Mouse (Mus musculus): ENCODE results near the gene Itga11.
"Not testable (repeated sequence)": the region's sequence is repeated elsewhere in the genome, so short reads cannot be mapped to it uniquely, and the experiment has no call there.

Itga11 gene

GRCm38 (mm10) chr9:62765346-62765745 lies 87.7 kb downstream of the Itga11 start:
- no peak for DNase-seq (ENCODE audit: low read depth)

DNA sequence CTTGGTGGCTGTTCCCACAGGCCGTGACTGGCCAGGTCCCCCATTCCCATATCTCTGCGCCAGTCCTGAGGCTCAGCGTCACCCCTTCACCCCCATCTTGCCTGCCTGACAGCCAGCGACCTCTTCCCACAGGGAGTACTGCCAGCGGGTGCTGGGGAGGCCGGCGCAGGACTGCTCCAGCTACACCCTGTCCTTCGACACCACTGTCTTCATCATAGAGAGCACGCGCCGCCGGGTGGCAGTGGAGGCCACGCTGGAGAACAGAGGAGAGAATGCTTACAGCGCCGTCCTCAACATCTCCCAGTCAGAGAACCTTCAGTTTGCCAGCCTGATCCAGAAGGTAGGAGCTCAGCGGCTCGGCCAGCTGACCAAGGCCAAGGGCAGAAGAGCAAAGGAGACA lies 89.8 kb downstream of the Itga11 start:
- no peak for DNase-seq (ENCODE audit: low read depth)

DNA sequence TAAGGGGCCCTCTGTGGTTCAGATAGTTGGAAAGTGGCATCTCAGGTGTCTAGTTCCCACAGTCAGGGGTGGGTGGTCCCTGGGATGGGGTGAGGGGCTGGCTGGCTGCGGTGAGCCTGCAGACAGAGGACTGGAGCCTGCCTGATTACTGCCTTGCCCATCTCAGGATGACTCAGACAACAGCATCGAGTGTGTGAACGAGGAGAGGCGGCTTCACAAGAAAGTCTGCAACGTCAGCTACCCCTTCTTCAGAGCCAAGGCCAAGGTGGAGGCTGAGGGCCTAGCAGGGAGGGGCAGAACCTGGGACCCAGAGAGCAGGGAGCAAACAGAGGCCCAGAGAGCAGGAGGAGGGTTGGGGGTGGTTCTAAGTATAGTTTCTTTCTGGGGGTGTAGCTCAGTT lies 90.7 kb downstream of the Itga11 start:
- no peak for DNase-seq (ENCODE audit: low read depth)

DNA sequence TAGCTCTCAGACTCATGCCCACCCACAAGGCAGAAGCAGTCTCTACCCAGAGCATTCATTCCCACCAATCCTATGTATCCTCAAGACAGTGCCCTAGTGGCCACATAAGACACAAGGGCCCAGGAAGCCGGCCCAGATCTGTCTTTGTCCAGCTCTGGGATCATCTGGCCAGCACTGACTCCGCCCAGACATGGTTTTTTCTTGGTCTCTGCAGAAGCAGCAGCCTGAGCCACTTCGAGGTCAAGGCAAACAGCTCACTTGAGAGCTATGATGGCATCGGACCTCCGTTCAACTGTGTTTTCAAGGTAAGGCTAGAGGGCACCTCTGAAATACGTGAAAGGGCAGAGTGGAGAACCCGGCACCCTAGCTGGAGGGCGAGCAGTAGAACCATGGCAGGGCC lies 95.1 kb downstream of the Itga11 start:
- no peak for DNase-seq (ENCODE audit: low read depth)

- DNase-seq (ENCODE audit: low read depth) = peak; percentile 44
Observed at GRCm38 (mm10) chr9:62775464-62775863, 97.8 kb downstream of the Itga11 start.

- peak; percentile 57 for DNase-seq (ENCODE audit: low read depth)
Observed at GRCm38 (mm10) chr9:62777461-62777860, 99.8 kb downstream of the Itga11 start.

- no peak for DNase-seq (ENCODE audit: low read depth)
Observed at GRCm38 (mm10) chr9:62778721-62779120, 101.1 kb downstream of the Itga11 start.

DNA sequence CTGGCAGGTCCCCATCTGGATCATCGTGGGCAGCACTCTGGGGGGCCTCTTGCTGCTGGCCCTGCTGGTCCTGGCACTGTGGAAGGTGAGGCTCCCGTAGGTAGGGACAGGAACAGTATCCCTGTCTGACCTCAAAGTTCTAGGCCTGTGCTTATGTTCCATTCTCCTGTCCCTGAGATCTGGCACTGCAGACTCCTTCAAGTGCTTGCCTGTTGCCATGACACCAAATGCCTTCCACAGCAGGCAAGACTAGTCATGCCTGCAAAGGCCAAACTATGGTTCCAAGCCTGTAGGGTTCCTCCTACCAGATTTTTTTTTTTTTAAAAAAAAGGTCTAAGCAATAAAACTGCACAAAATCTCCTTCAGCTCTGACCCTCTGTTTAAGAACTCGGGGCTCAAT lies 104.3 kb downstream of the Itga11 start:
- DNase-seq (ENCODE audit: low read depth) = no peak

DNA sequence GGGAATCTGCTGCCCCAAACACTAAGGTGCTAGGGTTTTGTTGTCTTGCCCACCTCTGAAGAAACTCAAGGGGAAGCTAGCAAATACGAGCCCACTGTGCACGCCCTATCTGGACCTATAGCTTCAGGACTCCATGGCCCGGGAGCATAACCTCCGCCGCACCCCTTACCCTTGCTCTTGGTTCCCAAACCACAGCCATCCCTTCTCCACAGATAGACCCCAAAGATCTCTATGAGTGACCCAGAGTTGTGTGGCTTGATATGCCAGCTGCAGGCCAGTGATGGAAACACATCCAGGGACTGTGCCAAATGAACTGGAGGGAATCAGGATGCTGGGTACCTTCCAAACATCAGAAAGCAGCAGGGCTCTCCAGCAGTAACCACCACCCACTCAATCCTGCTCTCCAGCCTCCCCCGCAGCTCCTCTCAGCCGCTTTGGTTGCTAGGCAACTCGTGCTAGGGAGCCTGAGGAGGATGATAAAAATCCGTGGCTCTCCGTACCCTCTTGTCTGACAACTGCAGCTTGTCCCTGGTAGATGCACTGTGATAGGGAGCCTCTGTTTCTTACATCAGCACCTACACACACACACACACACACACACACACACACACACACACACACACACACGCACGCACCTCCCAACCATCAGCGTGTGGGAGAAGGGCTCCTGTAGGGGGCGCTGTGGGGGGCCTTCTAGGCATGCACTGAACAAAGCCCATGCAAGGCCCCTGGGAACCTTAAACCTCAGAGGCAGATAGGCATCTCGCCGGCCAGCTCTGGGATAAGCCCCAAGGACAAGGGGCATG lies 105.6 kb downstream of the Itga11 start:
- no peak for DNase-seq (ENCODE audit: low read depth)

DNA sequence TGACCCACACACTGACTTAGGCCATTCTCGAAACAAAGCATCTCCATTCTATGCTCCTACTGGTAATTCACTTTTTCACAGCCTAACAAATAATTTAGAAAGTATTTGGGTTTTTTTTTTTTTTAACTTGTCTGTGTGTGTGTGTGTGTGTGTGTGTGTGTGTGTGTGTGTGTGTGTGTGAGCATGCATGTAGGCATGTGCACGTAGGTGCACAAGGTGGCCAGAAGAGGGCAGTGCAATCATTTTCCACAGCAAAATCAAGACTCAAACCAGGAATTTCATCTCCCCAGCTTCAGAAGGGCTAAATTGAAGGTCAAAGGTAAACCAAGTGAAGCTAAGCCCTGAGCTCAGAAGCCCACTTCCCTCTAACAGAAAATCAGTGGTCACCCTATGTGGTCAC lies 106.6 kb downstream of the Itga11 start:
- DNase-seq (ENCODE audit: low read depth) = no peak

- DNase-seq (ENCODE audit: low read depth) = no peak
Observed at GRCm38 (mm10) chr9:62786721-62787120, 109.1 kb downstream of the Itga11 start.

- DNase-seq (ENCODE audit: low read depth) = no peak
Observed at GRCm38 (mm10) chr9:62789856-62790255, 112.2 kb downstream of the Itga11 start.

GRCm38 (mm10) chr9:62799218-62799617 lies 121.6 kb downstream of the Itga11 start:
- DNase-seq (ENCODE audit: low read depth) = not testable (repeated sequence)

GRCm38 (mm10) chr9:62810095-62810494 lies 132.5 kb downstream of the Itga11 start:
- DNase-seq (ENCODE audit: low read depth) = no peak

DNA sequence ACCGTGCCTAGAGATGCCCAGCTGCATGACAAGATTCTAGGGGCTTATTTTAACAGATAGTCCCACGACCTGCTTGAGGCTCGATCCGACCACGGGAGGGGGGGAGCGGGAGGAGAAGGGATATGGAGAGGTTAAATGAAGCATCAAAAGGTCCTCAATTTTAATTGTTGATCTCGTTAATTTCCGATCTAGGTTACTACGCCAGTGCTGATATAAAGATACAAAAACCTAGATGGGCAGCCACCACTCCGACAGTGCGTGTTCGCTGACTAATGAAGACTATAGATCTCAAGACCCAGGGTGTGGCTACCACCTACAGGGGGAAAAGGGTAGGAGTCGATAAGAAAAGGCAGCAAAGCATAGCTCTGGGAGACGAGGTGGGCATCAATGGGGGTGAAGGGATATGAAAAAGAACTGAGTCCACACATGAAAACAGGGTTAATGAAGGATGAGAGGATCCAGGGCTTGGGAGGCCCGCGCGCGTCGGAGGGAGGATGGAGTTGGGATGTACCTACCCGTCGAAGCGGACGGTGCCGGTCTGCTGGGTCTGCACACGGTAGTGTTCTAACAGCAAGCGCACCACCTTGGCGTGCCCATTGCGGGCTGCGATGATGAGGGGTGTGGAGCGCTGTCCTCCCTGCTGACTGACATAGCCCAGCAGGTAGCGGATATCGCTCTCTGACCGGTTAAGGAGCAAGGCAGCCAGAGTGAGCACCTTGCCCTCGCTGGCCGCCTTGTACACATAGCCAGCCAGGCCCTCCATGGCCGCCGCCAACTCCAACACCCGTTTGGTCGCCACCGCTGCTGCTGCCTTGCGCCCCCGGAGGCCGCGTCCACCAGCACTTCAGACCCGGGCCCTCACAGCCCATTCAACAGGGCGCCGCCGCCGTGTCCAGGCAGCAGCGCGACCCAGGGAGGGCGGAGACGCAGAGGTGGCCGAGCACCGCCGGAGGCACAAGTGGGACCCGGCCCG lies 133.2 kb downstream of the Itga11 start:
- DNase-seq (ENCODE audit: low read depth) = no peak

DNA sequence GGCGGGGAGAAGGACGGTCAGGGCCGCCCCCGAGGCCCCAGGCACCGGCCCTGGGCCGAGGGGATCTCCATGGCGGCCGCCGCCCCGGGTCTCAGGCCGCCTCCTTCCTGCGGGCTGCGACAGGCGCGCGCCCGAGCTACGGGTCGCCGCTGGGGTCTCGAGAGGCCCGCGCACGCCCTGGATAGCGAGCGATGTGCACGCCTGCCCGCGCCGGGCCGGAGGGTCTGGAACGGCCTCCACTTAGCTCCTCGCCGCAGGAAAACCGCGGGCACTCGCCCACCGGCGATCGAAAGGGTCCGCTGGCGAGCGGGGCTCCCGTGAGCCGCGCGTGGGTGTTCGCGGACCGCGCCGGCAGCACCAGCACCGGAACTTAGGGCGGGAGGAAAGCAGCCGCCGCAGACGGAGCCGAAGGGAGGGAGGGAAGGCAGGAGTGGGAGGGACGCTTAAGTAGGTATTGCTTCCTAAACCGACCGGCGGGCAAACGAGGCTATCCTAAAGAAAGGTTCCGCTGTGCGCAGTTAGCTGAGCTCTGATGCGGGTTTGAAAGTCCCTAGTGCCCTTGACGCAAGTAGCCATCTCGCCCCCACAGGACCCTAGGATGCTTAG lies 134.0 kb downstream of the Itga11 start, which contains the start of gene Fem1b:
Gene Fem1b, minus strand, starts transcription at position 419 of the 606 bp plus-strand sequence.
- DNase-seq (ENCODE audit: low read depth) = peak; percentile 83

DNA sequence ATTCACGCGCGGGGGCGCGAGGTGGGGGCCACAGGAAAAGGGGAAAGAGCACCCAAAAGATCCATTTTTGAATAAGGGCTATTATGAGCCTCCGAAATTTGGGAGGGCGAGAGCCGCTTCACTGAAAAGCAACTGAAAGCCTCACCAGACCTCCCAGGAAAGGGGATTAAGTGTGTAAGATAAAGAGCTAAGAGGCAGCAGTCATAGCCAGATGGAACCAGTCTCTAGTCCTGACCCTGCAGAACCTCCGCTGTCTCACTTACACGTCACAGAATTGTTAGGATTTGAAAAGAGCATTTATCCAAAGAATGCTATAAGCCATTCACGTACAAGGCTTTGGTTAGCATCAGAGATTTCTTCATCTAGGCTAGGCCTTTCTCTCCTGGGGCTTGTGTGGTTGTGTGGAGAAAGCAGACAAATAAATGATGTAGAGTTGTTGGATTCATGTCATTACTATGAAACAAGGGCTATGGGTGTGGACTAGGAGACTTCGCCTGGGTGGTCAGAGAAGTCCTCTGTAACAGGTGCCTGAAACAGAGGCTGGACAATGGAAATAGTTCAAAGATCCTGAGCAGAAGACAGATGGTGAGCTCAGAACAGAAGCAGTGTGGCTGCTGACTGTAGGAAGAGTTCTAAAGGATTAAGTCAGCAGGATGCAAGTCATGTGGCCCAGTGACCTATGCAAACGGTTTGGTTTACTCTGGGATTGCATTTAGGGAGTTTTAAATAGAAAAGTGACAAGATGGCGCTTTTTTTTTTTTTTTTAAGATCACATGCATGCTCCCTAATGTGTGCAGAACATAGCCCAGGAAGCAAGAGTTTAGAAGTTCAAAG lies 134.8 kb downstream of the Itga11 start:
- peak; percentile 15 for DNase-seq (ENCODE audit: low read depth)

- no peak for DNase-seq (ENCODE audit: low read depth)
Observed at GRCm38 (mm10) chr9:62814751-62815150, 137.1 kb downstream of the Itga11 start.

- no peak for DNase-seq (ENCODE audit: low read depth)
Observed at GRCm38 (mm10) chr9:62816323-62817098, 138.9 kb downstream of the Itga11 start.

GRCm38 (mm10) chr9:62817099-62817571 lies 139.5 kb downstream of the Itga11 start:
- peak; percentile 46 for DNase-seq (ENCODE audit: low read depth)
